Mouse (Mus musculus): ENCODE measurements around the gene Fbxo7.

Gene Fbxo7

GRCm38 (mm10) chr10:86043651-86044050 is 21.9 kb downstream of the Fbxo7 start:
- no peak for DNase-seq (ENCODE audit: low spot score)

DNA sequence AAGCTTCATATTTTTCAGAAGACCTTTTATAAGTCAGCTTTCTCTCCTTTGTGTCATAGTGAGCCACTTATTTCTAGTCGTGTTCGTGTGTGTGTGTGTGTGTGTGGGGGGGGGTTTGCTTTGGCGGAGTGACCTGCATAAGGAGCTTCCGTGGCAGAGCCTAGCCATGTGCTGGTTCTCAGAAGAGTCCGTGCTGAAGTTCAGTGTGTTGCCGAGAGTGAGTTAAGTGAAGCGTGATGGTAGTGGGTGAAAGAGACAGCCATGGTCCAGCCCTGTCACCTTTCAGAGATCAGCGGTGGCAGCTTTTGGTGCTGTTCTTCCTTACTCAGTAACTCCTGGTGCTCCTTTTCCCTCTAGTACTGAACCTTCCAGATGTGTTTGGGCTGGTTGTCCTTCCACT is 22.3 kb downstream of the Fbxo7 start:
- DNase-seq (ENCODE audit: low spot score) = no peak

GRCm38 (mm10) chr10:86046371-86046770 is 24.6 kb downstream of the Fbxo7 start:
- DNase-seq (ENCODE audit: low spot score) = no peak

GRCm38 (mm10) chr10:86047786-86048185 is 26.0 kb downstream of the Fbxo7 start:
- no peak for DNase-seq (ENCODE audit: low spot score)

- no peak for DNase-seq (ENCODE audit: low spot score)
These were observed 28.8 kb downstream of the Fbxo7 start for GRCm38 (mm10) chr10:86050522-86050921.

- DNase-seq (ENCODE audit: low spot score) = no peak
These were observed 31.2 kb downstream of the Fbxo7 start for GRCm38 (mm10) chr10:86052818-86053522.

DNA sequence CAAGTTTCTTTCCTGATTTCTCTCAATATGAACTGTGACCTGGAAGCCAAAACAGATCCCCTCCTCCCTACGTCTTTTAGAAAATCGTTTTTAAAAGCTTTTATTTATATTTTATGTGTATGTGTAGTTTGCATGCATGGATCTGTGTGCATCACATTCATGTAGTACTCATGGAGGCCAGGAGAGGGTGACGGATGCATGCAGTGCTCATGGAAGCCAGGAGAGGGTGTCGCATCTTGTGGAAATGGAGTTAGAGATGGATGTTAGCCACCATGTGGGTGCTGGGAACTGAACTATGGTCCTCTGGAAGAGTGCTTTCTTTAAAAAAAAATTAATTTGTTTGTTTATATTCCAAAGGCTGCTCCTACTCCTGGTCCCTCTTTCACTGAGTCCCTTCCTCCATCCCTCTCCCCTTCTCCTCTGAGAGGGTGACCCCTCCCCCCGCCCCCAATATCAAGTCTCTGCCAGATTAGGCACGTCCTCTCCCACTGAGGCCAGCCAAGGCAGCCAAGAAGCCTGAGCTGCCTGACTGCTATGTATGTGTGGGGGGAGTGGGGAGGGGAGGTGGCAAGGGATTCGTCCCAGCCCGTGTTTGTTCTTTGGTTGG is 34.6 kb downstream of the Fbxo7 start:
- DNase-seq (ENCODE audit: low spot score) = no peak

DNA sequence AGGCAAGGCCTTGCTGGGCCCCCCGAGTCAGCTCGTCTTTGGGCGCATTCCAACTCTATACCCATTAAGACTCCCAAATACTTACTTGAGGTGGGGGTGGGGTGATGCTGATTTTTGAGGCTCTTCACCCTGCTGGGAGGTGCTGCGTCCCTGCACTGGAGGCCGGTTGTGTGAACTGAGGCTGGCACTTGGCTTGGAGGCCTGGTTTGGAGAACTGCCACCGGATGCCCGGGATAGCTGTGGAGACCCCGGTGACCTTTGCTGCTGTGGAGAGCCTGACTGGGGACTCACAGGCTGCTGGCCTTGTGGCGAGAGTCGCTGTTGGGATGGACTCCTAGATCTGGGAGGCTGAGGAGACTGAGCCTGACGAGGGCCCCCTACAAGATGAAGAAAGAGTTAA is 35.5 kb downstream of the Fbxo7 start:
- DNase-seq (ENCODE audit: low spot score) = no peak

DNA sequence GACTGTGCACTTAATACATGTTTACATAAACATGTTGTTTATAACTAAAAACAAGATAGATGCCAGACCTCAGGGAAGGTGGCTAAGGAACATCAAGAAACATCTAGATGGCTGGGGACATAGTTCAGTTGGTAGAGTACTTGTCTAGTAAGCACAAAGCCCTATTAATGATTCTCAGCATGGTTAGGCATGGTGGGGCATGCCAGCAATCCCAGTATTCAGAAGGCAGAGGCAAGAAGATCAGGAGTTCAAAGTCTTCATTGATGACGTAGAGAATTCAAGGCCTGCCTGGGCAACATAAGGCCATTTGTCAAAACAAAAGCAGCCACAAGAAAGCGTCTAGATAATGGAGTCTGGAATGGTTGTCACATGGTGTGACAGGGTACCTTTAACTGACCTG is 35.9 kb downstream of the Fbxo7 start:
- DNase-seq (ENCODE audit: low spot score) = no peak

- no peak for DNase-seq (ENCODE audit: low spot score)
These were observed 38.5 kb downstream of the Fbxo7 start for GRCm38 (mm10) chr10:86060267-86060666.

DNA sequence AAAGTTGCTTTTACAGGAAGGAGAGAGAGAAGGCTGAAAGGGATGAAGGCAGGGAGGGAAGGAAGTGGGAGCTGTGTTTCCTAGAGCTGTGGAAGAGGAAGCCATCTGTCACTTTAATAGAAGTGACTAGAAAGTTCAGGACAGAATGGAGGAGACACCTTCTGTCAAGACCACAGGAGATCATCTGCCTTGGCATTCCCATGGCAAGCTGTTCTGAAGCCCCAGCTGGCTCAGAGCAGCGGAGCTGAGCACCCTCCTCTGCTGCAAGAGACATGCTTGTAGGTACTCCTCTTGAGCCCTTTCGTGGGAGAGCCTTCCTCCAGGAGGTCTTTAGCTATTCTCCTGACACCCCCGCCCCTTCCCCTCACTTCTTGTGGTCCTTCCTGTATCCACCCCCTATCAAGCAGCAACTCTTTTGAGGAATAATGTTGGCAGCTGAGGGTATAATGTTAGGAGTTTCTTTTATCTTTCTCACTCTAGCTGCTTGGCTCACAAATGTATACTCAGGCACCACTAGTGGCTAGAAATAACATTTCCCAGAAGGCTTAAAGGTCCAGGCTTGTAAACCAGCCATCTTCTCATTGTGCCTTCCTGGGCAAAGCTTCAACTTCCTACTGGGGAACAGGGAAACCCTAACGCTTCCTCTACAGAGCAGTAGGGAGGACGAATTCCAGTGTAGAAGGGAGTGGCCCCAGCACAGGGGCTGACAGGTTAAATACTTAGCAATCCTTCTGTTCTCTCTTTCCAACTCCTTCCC is 40.7 kb downstream of the Fbxo7 start:
- DNase-seq (ENCODE audit: low spot score) = no peak

- no peak for DNase-seq (ENCODE audit: low spot score)
These were observed 41.2 kb downstream of the Fbxo7 start for GRCm38 (mm10) chr10:86063018-86063384.

DNA sequence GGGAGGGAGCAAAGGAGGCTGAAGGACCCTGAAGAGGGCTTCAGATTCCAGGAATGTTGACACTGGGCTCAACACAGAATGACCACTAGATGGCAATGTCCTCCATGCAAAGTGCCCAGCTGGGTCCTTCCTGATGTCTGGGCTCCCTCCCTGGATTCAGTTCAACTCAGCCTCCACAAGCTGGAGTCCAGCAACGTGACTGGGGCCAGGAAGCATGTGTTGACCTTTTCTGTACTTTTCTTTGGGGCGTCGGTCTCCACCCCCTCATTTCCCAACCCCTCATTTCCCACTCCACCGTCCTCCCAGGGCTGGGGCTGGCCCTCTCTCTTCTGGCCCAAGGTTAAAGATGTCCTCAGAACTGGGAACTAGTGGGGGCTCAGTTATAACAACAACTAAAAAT is 43.2 kb downstream of the Fbxo7 start:
- no peak for DNase-seq (ENCODE audit: low spot score)

DNA sequence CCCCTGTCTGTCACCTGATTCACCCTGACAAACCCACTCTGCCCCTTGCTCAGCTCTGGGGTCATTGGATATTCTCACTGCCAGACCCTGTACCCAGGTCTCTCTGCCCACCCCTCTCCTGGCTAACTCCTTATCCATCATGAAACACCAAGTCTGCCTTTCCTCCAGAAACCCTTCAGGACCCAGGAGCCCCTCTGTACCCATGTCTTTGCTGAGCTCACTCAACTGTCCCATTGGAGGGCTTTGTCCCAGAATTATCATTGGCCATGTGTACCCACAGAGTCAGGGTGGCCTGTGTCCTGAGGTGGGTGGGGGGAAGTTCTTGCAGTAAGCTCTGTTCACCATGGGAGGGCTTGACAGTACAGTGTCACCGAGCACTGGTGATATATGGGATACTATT is 43.9 kb downstream of the Fbxo7 start:
- no peak for DNase-seq (ENCODE audit: low spot score)

- no peak for DNase-seq (ENCODE audit: low spot score)
These were observed 44.9 kb downstream of the Fbxo7 start for GRCm38 (mm10) chr10:86066651-86067050.

DNA sequence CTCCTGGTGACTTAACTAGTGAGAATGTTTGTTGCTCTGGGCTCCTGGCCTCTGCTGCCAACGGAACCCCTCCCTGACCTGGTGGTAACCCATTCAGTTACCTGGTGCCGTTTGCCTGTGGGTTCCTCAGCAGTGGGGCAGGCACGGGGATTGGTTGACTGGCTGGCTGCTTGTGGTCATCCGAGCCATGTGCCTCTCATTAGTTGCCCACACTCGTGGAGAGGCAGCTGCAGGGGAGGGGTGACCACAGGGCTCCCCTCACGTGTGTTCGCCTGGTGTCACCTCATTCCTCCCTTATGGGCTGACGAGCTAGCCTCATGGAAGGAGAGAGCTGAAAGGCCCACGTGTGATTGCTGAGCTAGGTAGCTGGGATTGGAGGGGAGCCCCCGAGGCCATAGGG is 46.1 kb downstream of the Fbxo7 start:
- DNase-seq (ENCODE audit: low spot score) = no peak

DNA sequence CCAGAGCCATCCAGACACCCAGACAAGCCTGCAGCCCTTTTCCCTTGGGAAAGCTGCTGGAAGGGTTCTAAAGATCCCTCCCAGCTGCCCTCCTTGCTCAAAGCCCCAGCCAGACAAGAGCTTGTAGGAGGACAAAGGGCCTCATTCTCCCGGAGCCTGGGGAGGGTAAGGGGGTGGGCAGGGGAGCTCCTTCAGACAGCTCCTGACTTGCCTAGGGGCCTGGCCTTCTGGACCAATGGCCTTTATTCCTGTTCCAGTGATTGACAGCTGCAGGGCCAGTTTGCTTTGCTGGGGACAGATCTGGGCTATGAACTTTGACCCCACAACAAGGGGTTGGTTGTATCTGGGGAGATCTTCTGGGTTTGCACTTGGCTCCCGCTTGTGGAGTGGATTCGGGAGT is 47.6 kb downstream of the Fbxo7 start:
- no peak for DNase-seq (ENCODE audit: low spot score)

- DNase-seq (ENCODE audit: low spot score) = no peak
These were observed 49.0 kb downstream of the Fbxo7 start for GRCm38 (mm10) chr10:86070751-86071150.

DNA sequence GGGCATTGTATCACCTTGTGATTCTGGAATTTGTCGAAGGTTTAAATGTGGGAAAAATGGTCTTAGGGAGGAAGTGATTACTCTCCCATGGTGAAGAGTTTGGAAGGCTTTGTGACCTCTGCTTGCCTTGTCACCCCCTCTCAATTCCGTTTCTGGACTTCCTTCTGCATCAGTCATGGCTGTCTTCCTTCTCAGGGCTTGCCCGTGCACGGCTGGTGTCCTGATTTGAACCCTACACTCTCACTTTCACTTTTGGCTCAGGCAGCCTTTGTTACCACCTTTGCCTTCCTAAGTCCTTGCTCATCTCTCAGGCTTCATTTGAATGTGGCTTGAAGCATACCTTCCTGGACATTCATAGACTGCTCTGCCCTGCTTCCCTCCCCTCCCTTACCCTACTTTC is 52.4 kb downstream of the Fbxo7 start:
- DNase-seq (ENCODE audit: low spot score) = no peak

- no peak for DNase-seq (ENCODE audit: low spot score)
These were observed 53.4 kb downstream of the Fbxo7 start for GRCm38 (mm10) chr10:86074971-86075711.

- no peak for DNase-seq (ENCODE audit: low spot score)
These were observed 55.5 kb downstream of the Fbxo7 start for GRCm38 (mm10) chr10:86077272-86077671.

GRCm38 (mm10) chr10:86078761-86079160 is 57.0 kb downstream of the Fbxo7 start:
- no peak for DNase-seq (ENCODE audit: low spot score)

DNA sequence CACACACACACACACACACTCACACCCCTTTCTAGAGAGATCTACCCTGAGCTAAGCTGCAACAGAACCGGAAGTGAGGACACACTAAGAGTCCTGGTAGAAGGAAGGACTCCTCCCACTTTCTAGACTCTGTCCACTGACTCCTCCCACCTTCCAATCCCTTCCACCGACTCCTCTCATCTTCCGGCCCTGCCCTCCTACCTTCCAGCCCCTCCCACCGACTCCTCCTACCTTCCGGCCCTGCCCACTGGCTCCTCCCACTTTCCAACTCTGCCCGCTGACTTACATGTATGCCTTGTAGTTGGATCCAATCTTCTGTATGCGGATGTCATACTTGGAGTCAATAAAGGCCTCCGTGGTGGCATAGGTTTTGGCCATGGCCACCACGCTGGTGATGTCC is 58.1 kb downstream of the Fbxo7 start:
- DNase-seq (ENCODE audit: low spot score) = no peak

Data from T-cell, adult 2 months (primary cell).